Mouse (Mus musculus): ENCODE data around the gene 1110051M20Rik.

DNA sequence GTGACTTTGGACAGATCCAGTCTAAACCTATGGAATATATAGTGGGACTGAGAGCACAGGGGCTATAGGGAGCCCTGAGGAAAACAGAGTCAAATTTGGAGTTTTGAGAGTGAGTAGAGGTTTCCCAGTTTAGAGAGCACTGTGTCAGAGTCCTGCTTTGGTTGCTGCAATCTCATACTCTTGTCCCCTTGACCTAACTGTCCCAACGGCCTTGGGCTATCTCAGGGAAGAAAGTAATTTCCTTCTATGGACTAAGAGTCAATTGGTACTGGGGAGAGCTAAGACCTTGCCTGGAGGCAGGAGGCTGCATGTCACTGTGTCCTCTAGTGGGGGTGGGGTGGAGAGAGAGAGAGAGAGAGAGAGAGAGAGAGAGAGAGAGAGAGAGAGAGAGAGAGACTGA is 185.7 kb downstream of the 1110051M20Rik start:
- TF ChIP-seq CTCF (IDR thresholded peaks at IDR 0.05; ENCODE audit: insufficient read depth, low read depth, low read length) = no peak
- no peak for TF ChIP-seq POLR2A (IDR thresholded peaks at IDR 0.05; ENCODE audit: insufficient read depth, low read depth, low read length)
